In genomic region chr11:54312603-54313002, GRCm38 (mm10) we compare ENCODE assay signal across 17 mouse cellular contexts. TPM values are rescaled to one million over a fixed set of nuclear protein-coding genes. Genes with fewer than 3 reads are reported as not detected.
DNase-seq lines count a peak whose midpoint lies in the region; ATAC-seq and TF ChIP-seq lines count a peak whose summit lies in the region.
"Had no signal": no experiment of that assay in that cellular context is flagged by ENCODE, and none has a peak within 500 bp of the region (broad histone marks: within the 10 kb centered on the region; RNA-seq: fewer than 3 reads in every experiment).

No protein-coding gene starts in this region.

- no peak for ATAC-seq in neural tube, embryonic 13.5 days (ENCODE audit: low read depth)
- ATAC-seq in neural tube, embryonic 15.5 days (ENCODE audit: low FRiP score): no peak
- no peak for ATAC-seq in hindbrain, embryonic 14.5 days (ENCODE audit: low FRiP score)
- ATAC-seq in heart, embryonic 12.5 days (ENCODE audit: insufficient number of reproducible peaks, low FRiP score): no peak

- 24% methylated on average over 1 of the region's 1 CpGs for WGBS in neural tube, embryonic 13.5 days
- 4% methylated on average over 1 of the region's 1 CpGs for WGBS in neural tube, embryonic 15.5 days
- 17% methylated on average over 1 of the region's 1 CpGs for WGBS in hindbrain, embryonic 14.5 days
- WGBS in lung, adult 2 months: 30% methylated on average over 1 of the region's 1 CpGs
- 50% methylated on average over 1 of the region's 1 CpGs for WGBS in heart, embryonic 12.5 days

- no peak for TF ChIP-seq CTCF in gastrocnemius, adult 2 months (IDR thresholded peaks at IDR 0.05)
- TF ChIP-seq CTCF in lung, adult 2 months (IDR thresholded peaks at IDR 0.05; ENCODE audit: insufficient read depth, low read length): no peak

- intact Hi-C loops in gastrocnemius, adult 2 months (cut with DNase I): loop anchor here (2.0 kb wide), 2 partner anchors 18 to 40 kb away; no protein-coding TSS in a partner anchor

- peak overlapping the region; percentile 88 for H3K27ac ChIP-seq in gastrocnemius, adult 2 months
- peak overlapping the region; percentile 61; the same call in 1 of the 2 replicates for H3K27ac ChIP-seq in neural tube, embryonic 13.5 days (replicated peaks)
- H3K27ac ChIP-seq in neural tube, embryonic 15.5 days (replicated peaks): no peak overlapping the region
- peak overlapping the region; percentile 60 for H3K27ac ChIP-seq in hindbrain, embryonic 14.5 days
- no peak overlapping the region for H3K27ac ChIP-seq in heart, embryonic 12.5 days (ENCODE audit: poor library complexity, severe bottlenecking)
- H3K27ac ChIP-seq: heart, embryonic 15.5 days; stomach, embryonic 15.5 days had no signal

- no peak overlapping the region for H3K4me3 ChIP-seq in gastrocnemius, adult 2 months
- H3K4me3 ChIP-seq in neural tube, embryonic 13.5 days: no peak overlapping the region
- no peak overlapping the region for H3K4me3 ChIP-seq in neural tube, embryonic 15.5 days (replicated peaks)
- no peak overlapping the region for H3K4me3 ChIP-seq in hindbrain, embryonic 14.5 days (replicated peaks; ENCODE audit: low read length)
- H3K4me3 ChIP-seq in lung, adult 2 months (replicated peaks; ENCODE audit: extremely low read depth, low read depth, low read length): no peak overlapping the region
- H3K4me3 ChIP-seq in heart, embryonic 12.5 days: no peak overlapping the region
- H3K4me3 ChIP-seq: heart, embryonic 15.5 days; stomach, embryonic 15.5 days had no signal

- H3K27me3 ChIP-seq in neural tube, embryonic 13.5 days: no peaks in the 10 kb centered on the region
- no peaks in the 10 kb centered on the region for H3K27me3 ChIP-seq in neural tube, embryonic 15.5 days (replicated peaks)
- no peaks in the 10 kb centered on the region for H3K27me3 ChIP-seq in hindbrain, embryonic 14.5 days (ENCODE audit: control insufficient read depth, insufficient read depth, low read length)
- no peaks in the 10 kb centered on the region; the same call in 1 of the 2 replicates for H3K27me3 ChIP-seq in heart, embryonic 12.5 days (replicated peaks)
- H3K27me3 ChIP-seq: heart, embryonic 15.5 days; stomach, embryonic 15.5 days had no signal

- peak; percentile 58 for DNase-seq in gastrocnemius, adult 2 months
- DNase-seq in gastrocnemius, adult 8-10 months (ENCODE audit: low spot score in 2 of 2): no peak
- no peak for DNase-seq in hindbrain, embryonic 14.5 days (ENCODE audit: low spot score)
- peak; percentile 58 for DNase-seq in skeletal muscle tissue, adult 2 months (ENCODE audit: low read depth, low spot score)
- no peak for DNase-seq in lung, adult 2 months

- peaks cover 51% of the 10 kb centered on the region for H3K4me1 ChIP-seq in neural tube, embryonic 13.5 days (replicated peaks)
- peaks cover 43% of the 10 kb centered on the region for H3K4me1 ChIP-seq in neural tube, embryonic 15.5 days
- H3K4me1 ChIP-seq in hindbrain, embryonic 14.5 days (replicated peaks; ENCODE audit: control insufficient read depth, insufficient read depth, low read length): peaks cover 41% of the 10 kb centered on the region
- no peaks in the 10 kb centered on the region for H3K4me1 ChIP-seq in lung, adult 2 months (ENCODE audit: control insufficient read depth, insufficient read depth, low read length)
- H3K4me1 ChIP-seq in heart, embryonic 12.5 days (replicated peaks): peaks cover 37% of the 10 kb centered on the region

- H3K4me2 ChIP-seq in neural tube, embryonic 13.5 days: no peak overlapping the region
- H3K4me2 ChIP-seq in neural tube, embryonic 15.5 days: no peak overlapping the region
- H3K4me2 ChIP-seq in hindbrain, embryonic 14.5 days (replicated peaks): no peak overlapping the region
- H3K4me2 ChIP-seq in heart, embryonic 12.5 days: no peak overlapping the region
- H3K4me2 ChIP-seq: heart, embryonic 15.5 days; stomach, embryonic 15.5 days had no signal

- H3K36me3 ChIP-seq in neural tube, embryonic 13.5 days: no peaks in the 10 kb centered on the region
- no peaks in the 10 kb centered on the region for H3K36me3 ChIP-seq in neural tube, embryonic 15.5 days
- H3K36me3 ChIP-seq in hindbrain, embryonic 14.5 days (replicated peaks; ENCODE audit: control insufficient read depth, insufficient read depth): no peaks in the 10 kb centered on the region
- H3K36me3 ChIP-seq in heart, embryonic 12.5 days: no peaks in the 10 kb centered on the region
- H3K36me3 ChIP-seq: heart, embryonic 15.5 days; stomach, embryonic 15.5 days had no signal

- no peaks in the 10 kb centered on the region for H3K9me3 ChIP-seq in neural tube, embryonic 13.5 days
- no peaks in the 10 kb centered on the region for H3K9me3 ChIP-seq in neural tube, embryonic 15.5 days (replicated peaks)
- H3K9me3 ChIP-seq in hindbrain, embryonic 14.5 days (ENCODE audit: control insufficient read depth, low read length): no peaks in the 10 kb centered on the region
- no peaks in the 10 kb centered on the region for H3K9me3 ChIP-seq in heart, embryonic 12.5 days (replicated peaks)
- H3K9me3 ChIP-seq: heart, embryonic 15.5 days; megakaryocyte, embryonic 14.5 days; stomach, embryonic 15.5 days had no signal

- 0 out of 2 replicates have a peak overlapping the region, but pooled peaks have one; percentile 1 for H3K9ac ChIP-seq in neural tube, embryonic 13.5 days
- H3K9ac ChIP-seq in neural tube, embryonic 15.5 days (replicated peaks): no peak overlapping the region
- H3K9ac ChIP-seq in hindbrain, embryonic 14.5 days: no peak overlapping the region
- no peak overlapping the region for H3K9ac ChIP-seq in heart, embryonic 12.5 days
- H3K9ac ChIP-seq: heart, embryonic 15.5 days; stomach, embryonic 15.5 days had no signal

- no peak for TF ChIP-seq POLR2A in lung, adult 2 months (IDR thresholded peaks at IDR 0.05; ENCODE audit: borderline replicate concordance, extremely low read depth, low read depth, low read length)

RNA-seq across cellular contexts. Expression of gene Acsl6, which starts 9.0 kb away (rescaled TPM):
- total RNA-seq in gastrocnemius, adult 2 months (2021): 10 to 100 TPM; 21.9 to 23.1 TPM
- total RNA-seq in gastrocnemius, adult 8-10 months (2022): 10 to 100 TPM; 26.2 to 31.9 (median 29.0) TPM
- 32.2 and 37.0 TPM in 2 replicates for polyA plus RNA-seq in neural tube, embryonic 13.5 days (2015; fragmentation: Nextera tagmentation; extraction: Ambion mirVana)
- polyA plus RNA-seq in neural tube, embryonic 15.5 days (2015; fragmentation: Nextera tagmentation; extraction: Ambion mirVana): 40.1 and 47.3 TPM in 2 replicates
- polyA plus RNA-seq in hindbrain, embryonic 14.5 days (2014; fragmentation: Nextera tagmentation; extraction: Ambion mirVana): 42.4 and 44.2 TPM in 2 replicates
- polyA plus RNA-seq in lung, adult 2 months (2012; rRNA removed): 0.17 and 0.50 TPM in 2 replicates
- 0.40 and 0.55 TPM in 2 replicates for polyA plus RNA-seq in heart, embryonic 12.5 days (2016; fragmentation: Nextera tagmentation; extraction: Ambion mirVana)

RNA-seq across cellular contexts. Expression of gene Il3, which starts 45.5 kb away (rescaled TPM):
- not detected for total RNA-seq in gastrocnemius, adult 2 months (2021)
- total RNA-seq in gastrocnemius, adult 8-10 months (2022): not detected
- polyA plus RNA-seq in neural tube, embryonic 13.5 days (2015; fragmentation: Nextera tagmentation; extraction: Ambion mirVana): not detected in 2 replicates
- not detected in 2 replicates for polyA plus RNA-seq in neural tube, embryonic 15.5 days (2015; fragmentation: Nextera tagmentation; extraction: Ambion mirVana)
- not detected in 2 replicates for polyA plus RNA-seq in hindbrain, embryonic 14.5 days (2014; fragmentation: Nextera tagmentation; extraction: Ambion mirVana)
- polyA plus RNA-seq in lung, adult 2 months (2012; rRNA removed): not detected in 2 replicates
- not detected in 2 replicates for polyA plus RNA-seq in heart, embryonic 12.5 days (2016; fragmentation: Nextera tagmentation; extraction: Ambion mirVana)
- total RNA-seq: adrenal gland, adult 2 months; left cerebral cortex, postnatal 36 days had no signal
- polyA plus RNA-seq: adrenal gland, adult 2 months; embryonic facial prominence, embryonic 11.5 days; frontal cortex, adult 2 months; heart, embryonic 15.5 days; intestine, embryonic 16.5 days; large intestine, adult 2 months; stomach, embryonic 15.5 days had no signal

RNA-seq across cellular contexts. Expression of gene Meikin, which starts 57.8 kb away (rescaled TPM):
- total RNA-seq in gastrocnemius, adult 2 months (2021): not detected
- total RNA-seq in gastrocnemius, adult 8-10 months (2022): not detected
- polyA plus RNA-seq in neural tube, embryonic 13.5 days (2015; fragmentation: Nextera tagmentation; extraction: Ambion mirVana): not detected in 2 replicates
- not detected in 2 replicates for polyA plus RNA-seq in neural tube, embryonic 15.5 days (2015; fragmentation: Nextera tagmentation; extraction: Ambion mirVana)
- polyA plus RNA-seq in hindbrain, embryonic 14.5 days (2014; fragmentation: Nextera tagmentation; extraction: Ambion mirVana): not detected in 2 replicates
- not detected in 2 replicates for polyA plus RNA-seq in lung, adult 2 months (2012; rRNA removed)
- not detected in 2 replicates for polyA plus RNA-seq in heart, embryonic 12.5 days (2016; fragmentation: Nextera tagmentation; extraction: Ambion mirVana)
- total RNA-seq: adrenal gland, adult 2 months; left cerebral cortex, postnatal 36 days had no signal
- polyA plus RNA-seq: adrenal gland, adult 2 months; embryonic facial prominence, embryonic 11.5 days; frontal cortex, adult 2 months; heart, embryonic 15.5 days; intestine, embryonic 16.5 days; large intestine, adult 2 months; stomach, embryonic 15.5 days had no signal

Comparison
In these comparisons a context has a peak if more than half of its experiments do, and no peak if none do; other contexts are left out.
1. DNase-seq: peak in gastrocnemius, adult 2 months (single experiment) and skeletal muscle tissue, adult 2 months (single experiment); none in gastrocnemius, adult 8-10 months (0 of 2), hindbrain, embryonic 14.5 days (single experiment) and lung, adult 2 months (single experiment).
2. H3K27ac ChIP-seq: peak in gastrocnemius, adult 2 months (single experiment), neural tube, embryonic 13.5 days (single experiment) and hindbrain, embryonic 14.5 days (single experiment); none in neural tube, embryonic 15.5 days (single experiment) and heart, embryonic 12.5 days (single experiment).
3. RNA of gene Acsl6, which starts 9.0 kb away (polyA plus RNA-seq): 40.1 to 47.3 TPM in neural tube, embryonic 15.5 days, 42.4 to 44.2 TPM in hindbrain, embryonic 14.5 days and 32.2 to 37.0 TPM in neural tube, embryonic 13.5 days; 0.40 to 0.55 TPM in heart, embryonic 12.5 days and 0.17 to 0.50 TPM in lung, adult 2 months; every median in the first group is over 10 times any median in the second.